Mouse (Mus musculus) adrenal gland, adult 2 months (tissue): Measurements from ENCODE around the gene Fndc10. TPM values are rescaled to one million over a fixed set of nuclear protein-coding genes. Genes with fewer than 3 reads are reported as not detected.
"Not testable (repeated sequence)": the region's sequence is repeated elsewhere in the genome, so short reads cannot be mapped to it uniquely, and the experiment has no call there.

Source experiments
- DNase-seq: peaks from one replicate; pipeline ENCODE4 v3.0.0; 2021
- long read RNA-seq: library from polyadenylated mRNA; stranded (forward); transcript quantifications from one replicate; pipeline ENCODE4 v2.0.0, GENCODE M21; 2021
- polyA plus RNA-seq: library from polyadenylated mRNA; depleted of rRNA; stranded (reverse); fragments of >200 nt; gene quantifications from 2 replicates; pipeline ENCODE4 v1.2.3, GENCODE M21; 2012; rRNA removed
- total RNA-seq, 2 experiments: library from RNA; stranded (reverse); gene quantifications; 2 replicates each; pipeline ENCODE4 v1.2.3; 2021

Gene Fndc10
- total RNA-seq: 10 to 100 TPM; 42.6 to 65.1 TPM
- polyA plus RNA-seq: 247 and 266 TPM in 2 replicates
- long read RNA-seq, transcript Fndc10-201 (1 exons, 2,140 nt): major isoform, 124 of 147 reads
- long read RNA-seq, partial matches to known transcripts: 0 of 147 reads
- long read RNA-seq, other reads (novel, unspliced or antisense): 23 of 147 reads

DNA sequence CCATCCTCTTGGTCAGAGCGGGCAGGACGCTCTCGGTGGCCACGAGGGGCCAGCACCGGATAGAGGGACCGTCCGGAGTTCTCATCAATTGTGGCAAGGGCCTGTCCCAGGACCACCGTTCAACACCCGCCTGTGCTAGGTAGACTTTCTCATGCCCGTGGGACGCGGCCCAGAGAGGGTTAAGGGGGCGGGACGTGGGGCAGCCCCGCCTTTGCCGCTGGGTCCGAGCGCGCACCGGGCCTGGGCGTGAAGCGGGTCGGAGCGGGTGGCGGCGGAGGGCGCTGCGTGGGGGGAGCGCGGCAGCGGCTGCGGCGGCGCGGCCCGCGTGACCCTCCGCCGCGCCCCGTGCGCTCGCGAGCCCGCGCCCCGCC lies at the start of gene Fndc10:
Fndc10 (plus strand) TSS at position 232 of the 371 bp plus-strand sequence.
- peak; percentile 87 for DNase-seq

DNA sequence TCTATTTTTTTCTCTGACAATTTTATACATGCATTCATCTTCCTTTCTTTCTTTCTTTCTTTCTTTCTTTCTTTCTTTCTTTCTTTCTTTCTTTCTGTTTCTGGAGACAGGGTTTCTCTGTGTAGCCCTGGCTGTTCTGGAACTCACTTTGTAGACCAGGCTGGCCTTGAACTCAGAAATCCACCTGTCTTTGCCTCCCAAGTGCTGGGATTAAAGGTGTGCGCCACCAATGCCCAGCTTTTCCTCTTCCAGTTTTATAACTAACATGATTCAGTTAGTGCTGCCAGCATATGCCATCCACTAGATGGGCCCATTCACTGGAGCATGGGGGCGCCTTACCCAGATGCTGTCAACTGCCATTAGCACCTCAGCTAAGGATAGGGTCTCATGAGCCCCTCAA lies 48.8 kb upstream of the Fndc10 start, which contains the start of gene Gm10563:
Gm10563 (minus strand) TSS at position 101 of the 400 bp plus-strand sequence.
- not testable (repeated sequence) for DNase-seq

DNA sequence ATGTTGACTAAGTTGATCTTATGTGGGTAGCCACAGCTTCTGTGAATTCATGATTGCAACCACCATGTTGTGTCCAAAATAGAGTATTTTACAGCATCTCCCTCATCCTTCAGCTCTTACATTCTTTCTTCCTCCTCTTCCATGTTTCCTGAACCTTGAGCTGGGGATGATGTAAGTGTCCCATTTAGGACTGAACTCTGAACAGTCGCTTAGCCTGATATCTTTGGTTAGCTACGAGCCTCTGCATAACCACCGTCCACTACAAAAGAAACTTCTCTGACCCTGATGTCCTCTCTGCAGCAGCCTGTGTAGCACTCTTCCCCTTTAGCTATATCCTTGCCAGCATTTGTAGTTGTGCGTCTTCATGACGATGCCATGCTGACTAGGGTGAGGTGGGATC lies 48.4 kb upstream of the Fndc10 start:
- DNase-seq: no peak

DNA sequence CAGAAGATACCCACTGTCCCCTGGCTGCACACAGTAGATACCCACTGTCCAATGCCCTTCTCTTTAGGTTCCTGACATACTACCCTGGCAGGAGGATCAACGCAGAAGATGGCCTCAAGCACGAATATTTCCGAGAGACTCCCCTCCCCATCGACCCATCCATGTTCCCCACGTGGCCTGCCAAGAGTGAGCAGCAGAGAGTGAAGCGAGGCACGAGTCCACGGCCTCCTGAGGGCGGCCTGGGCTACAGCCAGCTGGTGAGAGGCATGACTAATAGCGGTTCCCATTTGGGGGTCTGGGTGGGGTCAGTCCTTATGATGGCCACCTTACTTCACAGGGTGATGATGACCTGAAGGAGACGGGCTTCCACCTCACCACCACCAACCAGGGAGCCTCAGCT lies 44.8 kb upstream of the Fndc10 start:
- no peak for DNase-seq

DNA sequence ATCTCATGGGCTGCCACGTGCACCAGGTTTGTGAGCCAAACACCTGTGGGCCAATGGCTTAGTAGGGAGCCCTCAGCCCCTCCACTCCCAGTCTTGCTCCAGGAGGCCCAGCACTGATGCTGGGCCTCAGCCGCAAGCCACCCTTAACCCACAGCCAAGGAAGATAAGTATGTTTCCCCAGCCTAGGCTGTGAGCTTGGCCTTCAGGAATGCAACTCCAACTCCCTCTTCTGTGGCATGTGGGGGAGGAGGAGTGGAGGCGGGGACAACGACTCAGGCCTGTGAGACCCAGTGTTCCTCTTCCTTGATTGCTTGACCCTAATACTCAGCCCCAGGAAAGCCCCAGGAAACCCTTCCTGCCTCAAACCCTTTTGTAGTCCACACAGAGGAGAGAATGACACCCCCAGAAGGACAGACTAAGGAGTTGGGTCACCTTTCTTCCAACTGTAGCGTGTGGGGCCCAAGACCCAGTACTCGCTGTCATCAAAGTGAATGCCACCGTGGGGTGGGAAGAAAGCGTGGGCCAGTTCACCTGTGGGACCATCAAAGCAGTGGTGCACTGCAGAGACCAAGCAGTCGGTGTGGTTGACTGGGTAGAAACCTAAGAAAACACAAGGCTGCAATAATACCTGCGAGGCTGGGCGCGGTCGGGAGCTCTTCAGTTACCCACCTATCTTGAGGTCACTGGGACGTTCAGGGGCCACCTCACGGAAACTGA lies 42.4 kb upstream of the Fndc10 start:
- DNase-seq: no peak

DNA sequence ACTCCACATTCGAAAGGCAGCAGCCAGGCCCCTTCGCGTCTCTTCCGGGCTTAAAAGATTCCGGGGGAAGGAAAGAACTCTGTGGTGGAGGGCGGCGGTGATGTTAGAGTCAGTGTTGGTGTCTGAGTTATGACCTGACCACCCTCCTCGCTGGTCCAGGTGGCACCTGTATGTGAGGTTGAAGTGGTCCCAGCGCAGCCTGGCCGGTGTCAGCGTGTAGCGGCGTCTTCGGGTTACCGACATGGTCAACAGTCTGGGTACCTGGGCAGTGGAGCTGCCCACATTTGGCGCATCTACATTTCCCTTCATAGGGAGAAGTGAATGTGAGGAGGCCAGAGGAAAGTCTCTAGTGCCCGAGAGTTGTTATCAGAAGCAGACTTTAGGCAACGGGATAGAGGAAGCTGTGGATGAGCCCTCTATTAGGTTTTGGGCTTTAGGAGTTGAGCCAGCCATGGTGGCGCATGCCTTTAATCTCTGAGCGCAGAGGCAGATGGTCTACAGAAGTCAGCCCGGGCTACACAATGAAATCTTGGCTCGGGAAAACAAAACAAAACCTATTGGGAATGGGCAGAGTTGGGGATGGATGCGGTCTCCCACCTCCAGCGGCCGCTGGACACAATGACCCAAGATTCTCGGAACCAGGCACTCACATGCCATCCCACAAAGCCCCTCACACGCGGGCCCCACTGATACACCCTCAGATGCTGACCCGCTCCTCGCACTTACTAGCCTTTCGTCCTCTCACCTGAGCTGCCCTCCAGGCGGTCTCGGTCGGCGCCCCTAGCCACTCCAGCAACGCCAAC lies 41.7 kb upstream of the Fndc10 start:
- DNase-seq: no peak

DNA sequence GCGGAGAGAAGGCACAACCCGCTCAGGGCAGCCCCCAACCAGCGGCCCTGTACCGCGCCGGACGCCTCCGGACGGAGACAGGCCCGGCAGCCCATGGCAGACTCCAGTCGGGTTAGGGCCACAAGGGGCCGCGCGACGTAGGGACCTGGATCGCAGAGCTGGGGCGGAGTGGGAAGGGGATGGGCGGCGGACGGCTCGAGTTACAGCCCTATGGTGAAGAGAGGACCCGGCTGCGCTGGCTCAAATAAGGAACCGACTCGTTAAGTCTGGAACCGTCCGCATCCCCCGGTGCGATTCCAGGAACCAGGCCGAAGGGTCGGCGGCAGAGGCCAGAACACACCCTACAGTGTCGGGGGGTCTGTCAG lies 41.1 kb upstream of the Fndc10 start, which contains the start of gene Mmp23:
Mmp23 (minus strand) TSS at position 299 of the 365 bp plus-strand sequence.
- DNase-seq: peak; percentile 40

DNA sequence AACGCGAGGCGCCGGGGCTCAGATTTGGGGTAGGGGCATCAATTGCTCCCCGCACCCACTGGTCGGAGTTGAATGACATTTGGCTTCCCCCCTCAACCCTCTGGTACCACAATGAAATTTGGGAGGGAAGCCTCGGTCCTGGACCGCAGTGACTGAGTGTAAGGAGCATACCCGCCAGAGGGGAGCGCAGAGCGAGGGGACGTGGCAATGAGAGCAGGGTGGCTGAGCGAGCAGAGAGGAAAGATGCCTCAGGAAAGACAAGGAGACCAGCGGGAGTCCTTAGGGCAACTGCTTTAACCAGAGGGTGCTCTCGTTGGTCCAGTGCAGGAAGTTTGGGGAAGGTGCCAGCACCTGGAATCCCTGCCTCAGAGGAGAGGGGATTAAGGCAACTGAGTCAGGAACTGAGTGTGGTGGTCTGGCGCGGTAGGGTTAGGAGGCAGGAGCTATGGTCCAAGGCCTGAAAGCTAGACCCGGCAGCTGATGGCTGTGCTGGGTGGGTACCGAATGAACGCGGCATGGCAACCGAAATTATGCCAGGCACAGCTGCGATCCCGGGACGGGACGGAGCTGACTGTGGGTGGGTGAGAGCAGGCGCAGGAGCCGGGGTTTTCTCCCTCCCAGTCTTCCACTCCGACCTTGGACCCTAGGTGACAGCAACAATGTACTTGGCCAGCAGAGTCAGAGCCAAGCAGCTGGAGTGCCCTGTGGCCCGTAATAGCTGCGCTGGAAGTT lies 40.5 kb upstream of the Fndc10 start:
- DNase-seq: peak; percentile 34

- DNase-seq: no peak
Measured at GRCm38 (mm10) chr4:155654183-155654455, 40.0 kb upstream of the Fndc10 start.

GRCm38 (mm10) chr4:155654456-155655298 lies 39.5 kb upstream of the Fndc10 start:
- DNase-seq: peak; percentile 49

DNA sequence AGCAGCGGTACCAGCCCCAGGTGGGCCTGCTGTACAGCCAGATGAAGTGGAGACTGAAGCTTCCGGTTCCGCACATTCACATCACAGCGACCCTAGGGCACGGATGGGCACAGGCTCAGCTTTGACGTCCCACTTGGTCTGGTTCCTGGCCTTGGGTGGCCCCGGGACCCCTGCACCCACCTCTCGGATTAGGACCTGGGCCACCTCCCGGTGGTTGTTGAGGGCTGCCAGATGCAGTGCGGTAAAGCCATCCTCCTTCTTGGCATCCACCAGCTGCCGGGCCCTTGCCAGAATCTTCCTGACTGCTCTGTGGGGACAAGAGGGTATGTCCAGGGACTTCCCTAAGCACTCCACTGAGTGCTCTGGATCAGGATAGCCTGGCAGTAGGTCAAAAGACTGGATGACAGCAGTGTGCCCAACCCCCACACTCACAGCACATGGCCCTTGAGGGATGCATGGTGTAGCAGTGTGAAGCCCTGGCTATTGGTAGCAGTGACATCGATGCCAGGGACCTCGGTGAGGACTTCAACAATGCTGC lies 37.9 kb upstream of the Fndc10 start:
- DNase-seq: no peak

GRCm38 (mm10) chr4:155658961-155659360 lies 35.2 kb upstream of the Fndc10 start:
- no peak for DNase-seq

DNA sequence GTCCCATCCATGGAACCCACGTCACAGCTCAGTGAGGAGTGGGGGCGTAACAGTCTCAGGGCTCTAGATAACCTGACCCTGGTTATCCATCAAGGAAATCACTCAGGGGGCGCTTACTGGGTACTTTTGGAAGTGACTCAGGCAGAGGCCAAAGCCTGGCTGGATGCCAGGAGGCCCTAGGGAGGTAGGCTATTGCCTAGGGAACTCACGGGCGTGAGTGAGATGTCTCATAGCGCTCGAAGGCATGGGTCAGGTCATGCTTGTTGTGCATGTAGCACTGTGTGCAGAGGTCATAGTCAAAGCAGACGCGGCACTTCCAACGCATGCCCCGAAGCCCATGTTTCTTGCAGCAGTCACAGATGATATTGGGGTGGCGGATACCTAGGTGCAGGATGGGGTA lies 33.5 kb upstream of the Fndc10 start:
- peak; percentile 55 for DNase-seq

- DNase-seq: no peak
Measured at GRCm38 (mm10) chr4:155666903-155667302, 27.2 kb upstream of the Fndc10 start.

DNA sequence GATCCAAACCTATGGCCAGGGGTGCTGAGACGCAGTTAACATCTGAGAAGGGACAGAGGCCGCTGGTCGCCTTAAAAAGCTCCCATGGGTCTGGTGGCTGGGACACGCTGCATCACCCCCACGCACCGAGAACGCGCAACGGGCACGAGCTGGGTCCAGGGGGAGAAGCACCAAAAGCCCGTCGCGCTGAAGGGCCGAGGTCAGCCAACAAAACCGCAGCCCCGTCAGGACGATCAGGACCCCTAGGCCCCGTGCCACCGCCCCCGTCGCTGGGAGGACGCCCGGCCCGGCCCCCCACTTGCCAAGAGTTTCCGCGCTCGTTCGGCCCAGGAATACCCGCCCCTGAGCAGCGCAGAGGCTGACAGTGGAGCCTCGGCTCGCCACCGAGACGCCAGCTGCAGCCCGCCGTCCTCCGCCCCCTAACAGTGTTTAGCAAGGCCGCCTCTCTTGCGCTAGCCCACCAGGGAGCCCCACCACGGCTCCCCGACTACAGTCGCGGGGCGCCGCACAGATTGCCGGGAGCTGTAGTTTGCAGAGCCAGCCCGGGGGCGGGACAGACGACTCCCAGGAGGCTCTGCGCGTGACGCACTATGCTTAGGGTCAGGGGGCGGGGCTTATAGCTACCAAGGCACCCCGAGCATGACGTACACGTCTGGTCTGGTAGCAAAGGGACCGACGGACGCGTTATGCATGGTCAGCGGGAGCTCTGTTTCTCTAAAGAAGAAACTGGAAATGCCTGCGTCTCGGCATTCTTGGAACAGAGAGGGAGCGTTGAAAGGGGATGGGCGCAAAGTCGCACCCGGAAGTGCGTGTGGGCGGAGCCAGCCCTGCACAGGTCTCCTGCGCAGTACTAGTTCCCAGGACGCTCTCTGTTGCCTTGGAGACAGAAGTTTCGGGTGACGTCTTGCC lies 25.2 kb upstream of the Fndc10 start, which contains the start of gene Mib2:
Mib2 (minus strand) TSS at position 510 of the 909 bp plus-strand sequence.
- DNase-seq: peak; percentile 97

GRCm38 (mm10) chr4:155669598-155670075 lies 24.5 kb upstream of the Fndc10 start:
- no peak for DNase-seq

DNA sequence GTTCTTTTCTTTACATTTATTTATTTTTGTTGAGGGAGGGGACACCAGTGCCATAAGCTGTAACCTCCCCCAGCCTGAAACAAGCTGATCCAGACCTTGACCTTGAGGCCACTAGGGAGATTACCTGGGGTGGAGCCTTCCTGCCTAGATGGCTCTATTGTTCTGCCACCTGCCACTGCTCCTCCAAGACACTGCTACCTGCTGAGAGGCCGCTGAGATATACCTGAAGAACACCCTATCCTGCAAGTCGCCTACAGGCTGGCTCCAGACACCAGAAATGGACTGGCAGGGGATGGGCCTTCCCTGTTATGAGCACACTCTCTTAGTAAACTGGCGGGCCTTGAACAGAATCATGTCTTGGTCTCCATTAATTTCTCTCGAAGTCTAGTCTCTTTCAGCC lies 23.9 kb upstream of the Fndc10 start:
- not testable (repeated sequence) for DNase-seq

- DNase-seq: no peak
Measured at GRCm38 (mm10) chr4:155672082-155672481, 22.1 kb upstream of the Fndc10 start.

DNA sequence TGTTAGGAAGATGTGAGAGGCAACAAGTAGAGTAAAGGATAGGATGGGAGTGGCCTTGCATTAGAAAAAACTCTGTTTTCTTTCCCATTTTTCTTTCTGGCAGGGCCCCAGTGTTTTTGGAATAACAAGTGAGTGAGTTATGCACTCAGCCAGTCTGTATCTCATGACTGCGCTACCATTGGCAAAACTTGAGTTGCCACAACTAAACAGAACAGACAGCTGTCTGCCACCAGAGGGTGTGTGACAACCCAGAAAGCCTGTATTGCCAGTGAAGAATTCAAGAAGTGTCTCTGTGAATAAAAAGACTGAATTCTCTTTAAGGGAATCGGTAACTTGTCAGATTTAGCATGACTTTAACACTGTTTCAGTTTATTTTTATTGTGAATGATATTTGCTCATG lies 18.2 kb upstream of the Fndc10 start:
- peak; percentile 44 for DNase-seq
